Mouse (Mus musculus) hindbrain, embryonic 10.5 days (tissue): ENCODE data around the gene Rarres1. TPM values are rescaled to one million over a fixed set of nuclear protein-coding genes. Genes with fewer than 3 reads are reported as not detected.

Experiments used
- DNase-seq: peaks from one replicate; pipeline ENCODE4 v3.0.0-alpha.2; 2017; ENCODE audit warnings: low spot score
- H3K27ac ChIP-seq: fragments of 300-500 bp; sonication (generic); 2 replicates; pipeline ENCODE4 v1.5.1; 2016; ENCODE audit warnings: mild to moderate bottlenecking, moderate library complexity
- H3K27me3 ChIP-seq: fragments of 300-500 bp; sonication (generic); 2 replicates; pipeline ENCODE4 v1.6.1; 2016; ENCODE audit warnings: mild to moderate bottlenecking; ENCODE audit not compliant: poor library complexity, insufficient read depth, severe bottlenecking
- H3K36me3 ChIP-seq: fragments of 300-500 bp; sonication (generic); 2 replicates; pipeline ENCODE4 v1.6.1; 2016; ENCODE audit warnings: mild to moderate bottlenecking, moderate library complexity
- H3K4me1 ChIP-seq: fragments of 300-500 bp; sonication (generic); replicated peaks from 2 replicates; pipeline ENCODE4 v1.6.1; 2016; ENCODE audit warnings: mild to moderate bottlenecking
- H3K4me3 ChIP-seq: fragments of 300-500 bp; sonication (generic); 2 replicates; pipeline ENCODE4 v1.5.1; 2016; ENCODE audit warnings: mild to moderate bottlenecking, moderate library complexity
- H3K9me3 ChIP-seq: fragments of 300-500 bp; sonication (generic); 2 replicates; pipeline ENCODE4 v1.6.1; 2016; ENCODE audit warnings: mild to moderate bottlenecking, moderate library complexity
- WGBS: fragments of 180-500 bp; shearing (Covaris S2); methylation state at CpG from one replicate; pipeline ENCODE4 v1.1.7; 2016; 5-methylcytosine and 5-hydroxymethylcytosine counted together
- polyA plus RNA-seq: library from polyadenylated mRNA; unstranded; fragments of >200 nt; fragmentation: Nextera tagmentation; extraction: Ambion mirVana; gene quantifications from 2 replicates; pipeline ENCODE4 v1.2.1, GENCODE M21; 2016

Gene Rarres1
- polyA plus RNA-seq, result 1.5 and 2.9 TPM in 2 replicates

DNA sequence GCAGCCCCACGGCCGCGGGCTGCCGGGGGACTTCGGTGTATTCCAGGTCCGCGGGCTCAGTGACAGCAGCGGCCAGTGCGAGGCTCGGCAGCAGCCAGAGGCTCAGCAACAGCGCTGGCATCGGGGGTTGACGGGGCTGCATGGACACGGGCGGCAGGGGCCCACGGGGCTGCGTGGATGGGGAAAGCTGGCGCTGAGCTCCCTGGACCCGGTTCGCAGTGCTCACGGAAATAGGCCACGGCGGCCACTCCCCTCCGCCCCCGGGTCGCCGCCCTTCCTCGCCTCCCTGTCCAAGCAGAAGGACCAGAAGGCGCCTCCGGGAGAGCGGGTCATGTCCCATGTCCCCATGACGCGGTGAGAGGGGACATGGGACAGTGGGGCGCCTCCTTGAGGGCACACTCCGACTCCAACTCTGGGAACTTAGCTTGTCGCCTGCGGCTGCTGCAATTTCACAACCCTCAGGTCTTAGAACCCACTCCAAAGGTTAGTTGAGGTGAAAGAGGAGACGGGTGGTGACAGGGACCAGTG is at the start of gene Rarres1:
Gene Rarres1 (minus strand): TSS at position 250 of the 528 bp plus-strand sequence.
- 3% methylated on average over 38 of the region's 38 CpGs for WGBS
- no peaks in the 10 kb centered on the region for H3K36me3 ChIP-seq
- H3K9me3 ChIP-seq, result no peaks in the 10 kb centered on the region
- peak; percentile 42 for DNase-seq
- H3K27me3 ChIP-seq, result peaks cover 41% of the 10 kb centered on the region
- H3K27ac ChIP-seq, result peak within 1 kb of the TSS; percentile 78
- peak within 1 kb of the TSS; percentile 70 for H3K4me3 ChIP-seq
- peaks cover 11% of the 10 kb centered on the region for H3K4me1 ChIP-seq

DNA sequence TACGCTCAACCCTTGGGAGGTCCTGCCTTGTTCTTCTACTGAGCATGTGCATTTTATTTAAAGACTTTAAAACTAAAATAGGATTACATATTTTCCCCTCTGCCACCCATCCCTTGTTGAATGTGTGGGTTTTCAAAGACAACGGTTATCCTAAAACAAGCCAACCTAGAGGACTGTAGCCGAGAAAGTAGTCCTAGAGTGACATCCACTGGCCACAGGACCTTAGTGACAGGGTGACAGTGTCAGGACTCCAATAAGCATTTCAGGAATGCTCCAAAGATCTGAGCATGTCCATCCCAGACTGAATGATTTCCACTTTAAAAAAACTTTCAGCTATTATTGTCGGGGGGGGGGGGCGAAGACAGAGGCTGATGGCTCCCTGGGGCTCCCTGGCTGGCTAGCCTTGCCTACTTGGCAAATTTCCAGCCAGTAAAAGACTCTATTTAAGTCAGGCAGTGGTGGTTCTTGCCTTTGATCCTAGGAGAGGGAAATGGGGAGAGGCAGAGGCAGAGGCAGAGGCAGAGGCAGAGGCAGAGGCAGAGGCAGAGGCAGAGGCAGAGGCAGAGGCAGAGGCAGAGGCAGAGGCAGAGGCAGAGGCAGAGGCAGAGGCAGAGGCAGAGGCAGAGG is 49.5 kb upstream of the Rarres1 start:
- Histone ChIP-seq H3K27ac (no peak overlapping the region), H3K36me3 (no peaks in the 10 kb centered on the region), H3K27me3 (0 out of 2 replicates have a peak, but pooled peaks cover 2% of the 10 kb centered on the region), H3K9me3 (no peaks in the 10 kb centered on the region), H3K4me3 (no peak overlapping the region), H3K4me1 (no peaks in the 10 kb centered on the region)
- 61% methylated on average over 5 of the region's 5 CpGs for WGBS
- DNase-seq, result no peak

- H3K4me1 ChIP-seq, result peaks cover 4% of the 10 kb centered on the region; the same call in 1 of the 2 replicates
- H3K27ac ChIP-seq, result no peak overlapping the region
- WGBS, result 88% methylated on average over 14 of the region's 14 CpGs
- no peaks in the 10 kb centered on the region for H3K9me3 ChIP-seq
- H3K36me3 ChIP-seq, result no peaks in the 10 kb centered on the region
- no peak for DNase-seq
- H3K4me3 ChIP-seq, result no peak overlapping the region
- H3K27me3 ChIP-seq, result no peaks in the 10 kb centered on the region
Observed at GRCm38 (mm10) chr3:67557718-67558354, 42.5 kb upstream of the Rarres1 start.

- 61% methylated on average over 14 of the region's 14 CpGs for WGBS
- 0 out of 2 replicates have a peak overlapping the region, but pooled peaks have one; percentile 1 for H3K27ac ChIP-seq
- no peak overlapping the region for H3K4me3 ChIP-seq
- H3K4me1 ChIP-seq, result peaks cover 4% of the 10 kb centered on the region; the same call in 1 of the 2 replicates
- no peaks in the 10 kb centered on the region for H3K36me3 ChIP-seq
- no peaks in the 10 kb centered on the region for H3K9me3 ChIP-seq
- DNase-seq, result peak; percentile 25
- H3K27me3 ChIP-seq, result no peaks in the 10 kb centered on the region
Observed at GRCm38 (mm10) chr3:67557200-67557651, 41.9 kb upstream of the Rarres1 start.

GRCm38 (mm10) chr3:67555211-67555610 is 39.9 kb upstream of the Rarres1 start:
- Histone ChIP-seq H3K4me3 (no peak overlapping the region), H3K27ac (no peak overlapping the region), H3K4me1 (peaks cover 4% of the 10 kb centered on the region; the same call in 1 of the 2 replicates), H3K9me3 (no peaks in the 10 kb centered on the region), H3K27me3 (no peaks in the 10 kb centered on the region), H3K36me3 (no peaks in the 10 kb centered on the region)
- WGBS, result 87% methylated on average over 5 of the region's 5 CpGs
- no peak for DNase-seq

DNA sequence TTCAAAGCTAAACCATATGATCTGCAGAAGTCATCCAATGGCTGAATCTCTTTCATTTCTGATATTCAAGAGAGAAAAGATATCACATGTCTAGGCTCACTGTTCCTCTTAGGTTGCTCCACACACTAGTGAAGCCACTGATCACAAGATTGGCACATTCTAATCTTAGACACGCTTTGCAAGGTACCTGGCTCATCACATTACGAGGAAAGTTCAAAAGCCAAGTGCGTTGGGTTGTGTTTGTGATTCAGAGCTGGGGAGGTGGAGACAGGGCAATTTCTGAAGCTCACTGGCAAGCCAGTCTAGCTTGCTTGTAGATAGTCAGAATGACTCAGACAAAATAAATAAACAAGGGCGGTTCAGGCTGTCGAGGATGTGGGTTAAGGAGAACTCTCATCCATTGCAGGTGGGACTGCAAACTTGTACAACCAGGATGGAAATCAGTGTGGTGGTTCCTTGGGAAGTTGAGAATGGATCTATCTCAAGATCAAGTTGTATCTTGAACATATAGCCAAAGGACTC is 38.7 kb upstream of the Rarres1 start:
- H3K27me3 ChIP-seq, result no peaks in the 10 kb centered on the region
- H3K36me3 ChIP-seq, result no peaks in the 10 kb centered on the region
- no peaks in the 10 kb centered on the region for H3K9me3 ChIP-seq
- no peak overlapping the region for H3K27ac ChIP-seq
- no peak overlapping the region for H3K4me3 ChIP-seq
- H3K4me1 ChIP-seq, result peaks cover 4% of the 10 kb centered on the region; the same call in 1 of the 2 replicates
- WGBS, result 91% methylated on average over 5 of the region's 5 CpGs
- no peak for DNase-seq

DNA sequence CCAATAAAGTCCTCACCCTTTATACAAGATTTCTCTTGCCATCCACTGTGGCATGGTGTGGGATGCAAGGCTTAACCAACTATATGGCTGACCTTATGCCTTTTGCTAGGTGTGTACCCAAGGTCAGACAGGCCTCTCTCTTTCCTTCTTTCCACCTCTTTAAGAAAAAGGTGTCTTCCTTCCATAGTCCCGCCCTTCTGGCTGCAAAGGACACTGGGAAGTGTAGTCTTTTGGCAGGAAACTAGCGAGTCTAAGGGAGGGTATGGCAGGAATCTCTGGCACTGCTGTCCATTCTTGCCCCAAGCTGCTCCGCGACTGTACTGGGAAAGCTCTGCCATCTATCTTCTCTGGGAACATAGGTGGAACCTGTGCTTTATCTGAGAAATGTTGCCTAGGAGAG is 38.0 kb upstream of the Rarres1 start:
- DNase-seq, result no peak
- Histone ChIP-seq H3K4me3 (no peak overlapping the region), H3K27me3 (no peaks in the 10 kb centered on the region), H3K9me3 (no peaks in the 10 kb centered on the region), H3K36me3 (no peaks in the 10 kb centered on the region), H3K4me1 (peaks cover 4% of the 10 kb centered on the region; the same call in 1 of the 2 replicates), H3K27ac (no peak overlapping the region)
- 46% methylated on average over 4 of the region's 4 CpGs for WGBS

DNA sequence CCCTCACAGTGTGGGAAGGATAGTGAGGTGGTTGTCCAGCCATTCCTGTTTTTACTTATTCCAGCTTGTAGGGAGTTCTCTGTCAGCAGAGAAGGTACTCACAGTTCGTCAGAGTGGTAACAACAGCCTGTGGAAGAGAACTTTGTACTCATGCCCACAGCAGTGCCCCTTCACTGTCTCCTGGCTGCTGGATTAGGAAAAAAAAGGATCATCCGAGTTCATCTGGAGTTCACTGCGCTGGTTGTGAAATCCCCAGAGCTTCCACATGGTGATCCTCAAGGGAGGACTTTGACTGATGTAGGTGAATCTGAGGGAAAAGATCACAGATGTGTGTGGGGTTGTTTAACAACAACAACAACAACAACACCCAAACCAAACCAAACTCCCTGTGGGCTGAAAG is 35.9 kb upstream of the Rarres1 start:
- Histone ChIP-seq H3K4me1 (no peaks in the 10 kb centered on the region), H3K4me3 (no peak overlapping the region), H3K27me3 (no peaks in the 10 kb centered on the region), H3K27ac (no peak overlapping the region), H3K36me3 (no peaks in the 10 kb centered on the region), H3K9me3 (no peaks in the 10 kb centered on the region)
- 73% methylated on average over 3 of the region's 3 CpGs for WGBS
- DNase-seq, result no peak

- WGBS, result 72% methylated on average over 8 of the region's 8 CpGs
- no peaks in the 10 kb centered on the region for H3K27me3 ChIP-seq
- no peak for DNase-seq
- H3K27ac ChIP-seq, result no peak overlapping the region
- H3K4me1 ChIP-seq, result no peaks in the 10 kb centered on the region
- H3K9me3 ChIP-seq, result no peaks in the 10 kb centered on the region
- H3K36me3 ChIP-seq, result no peaks in the 10 kb centered on the region
- no peak overlapping the region for H3K4me3 ChIP-seq
Observed at GRCm38 (mm10) chr3:67543630-67544029, 28.3 kb upstream of the Rarres1 start.

GRCm38 (mm10) chr3:67524768-67525167 is 9.4 kb upstream of the Rarres1 start:
- no peaks in the 10 kb centered on the region for H3K27me3 ChIP-seq
- no peak overlapping the region for H3K27ac ChIP-seq
- no peaks in the 10 kb centered on the region for H3K9me3 ChIP-seq
- no peaks in the 10 kb centered on the region for H3K36me3 ChIP-seq
- 79% methylated on average over 6 of the region's 6 CpGs for WGBS
- no peak overlapping the region for H3K4me3 ChIP-seq
- no peak for DNase-seq
- H3K4me1 ChIP-seq, result no peaks in the 10 kb centered on the region

DNA sequence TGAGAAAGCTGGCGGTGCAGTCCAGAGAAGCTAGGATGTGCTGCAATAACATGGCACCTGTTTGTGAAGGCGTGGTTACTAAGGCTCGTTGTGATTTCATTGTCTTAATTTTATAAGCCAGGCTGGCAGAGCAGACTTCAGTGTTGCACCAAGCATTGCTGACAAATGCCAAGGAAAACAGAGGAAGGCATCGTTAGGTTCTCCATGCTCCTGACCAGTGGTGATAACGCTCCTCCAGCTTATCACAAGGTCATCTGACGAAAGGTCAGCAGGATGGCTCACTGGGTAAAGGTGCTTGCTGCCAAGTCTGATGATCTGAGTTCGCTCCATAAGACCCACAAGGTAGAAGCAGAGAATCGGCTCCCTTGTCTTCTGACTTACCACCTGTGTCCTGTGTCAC is 7.4 kb upstream of the Rarres1 start:
- 0 out of 2 replicates have a peak, but pooled peaks cover 2% of the 10 kb centered on the region for H3K27me3 ChIP-seq
- no peak for DNase-seq
- no peak overlapping the region for H3K4me3 ChIP-seq
- H3K9me3 ChIP-seq, result no peaks in the 10 kb centered on the region
- no peaks in the 10 kb centered on the region for H3K4me1 ChIP-seq
- 89% methylated on average over 8 of the region's 8 CpGs for WGBS
- no peaks in the 10 kb centered on the region for H3K36me3 ChIP-seq
- no peak overlapping the region for H3K27ac ChIP-seq

DNA sequence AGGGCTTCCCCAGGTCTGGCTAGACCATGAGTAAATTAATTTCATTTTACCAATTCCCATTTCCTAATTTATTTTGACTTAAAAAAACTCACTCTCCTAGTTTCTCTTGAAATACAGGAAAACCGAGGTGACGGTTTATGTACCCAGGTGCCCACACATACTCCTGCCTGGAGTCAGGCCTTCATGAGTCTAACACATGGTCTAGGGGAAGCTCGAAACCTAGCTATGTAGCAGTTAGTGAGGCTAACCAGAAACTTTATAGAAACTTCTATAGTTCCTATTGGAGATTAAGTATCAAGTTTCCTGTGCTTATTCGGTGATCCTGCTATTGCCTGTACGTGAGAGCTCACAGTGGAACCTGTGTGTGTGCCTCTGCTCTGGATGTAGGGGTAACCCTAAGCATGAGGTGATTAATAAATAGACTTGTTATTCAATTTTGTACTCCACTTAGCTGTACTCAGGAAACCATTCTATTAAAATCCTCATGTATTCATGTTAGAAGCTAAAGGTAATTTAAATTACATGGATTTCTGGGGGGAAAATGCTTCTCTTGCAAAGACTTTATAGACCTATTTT is 5.3 kb upstream of the Rarres1 start:
- no peaks in the 10 kb centered on the region for H3K9me3 ChIP-seq
- H3K4me3 ChIP-seq, result no peak overlapping the region
- H3K4me1 ChIP-seq, result 0 out of 2 replicates have a peak, but pooled peaks cover under 1% of the 10 kb centered on the region
- H3K36me3 ChIP-seq, result no peaks in the 10 kb centered on the region
- no peak for DNase-seq
- no peak overlapping the region for H3K27ac ChIP-seq
- H3K27me3 ChIP-seq, result peaks cover 16% of the 10 kb centered on the region
- WGBS, result 88% methylated on average over 5 of the region's 5 CpGs
